Mouse (Mus musculus): ENCODE measurements around the gene Trir.

GRCm38 (mm10) chr8:85021514-85022055 lies 5.0 kb upstream of the Trir start:
- TF ChIP-seq CTCF (conservative IDR thresholded peaks at IDR 0.05; ENCODE audit: insufficient read depth, insufficient read length, low read depth, low read length) (no peak), POLR2A (IDR thresholded peaks at IDR 0.05; ENCODE audit: low read depth, low read length) (no peak)
